Mouse (Mus musculus) liver, embryonic 14.5 days (tissue): ENCODE measurements around the gene Tcn2.

Experiments used
- CTCF ChIP-seq: IDR thresholded peaks from 2 replicates; pipeline ENCODE4 v1.5.1; 2016; ENCODE audit warnings: antibody characterized with exemption, low read depth, control low read depth
- EP300 ChIP-seq: IDR thresholded peaks from 2 replicates; pipeline ENCODE4 v1.6.1; 2016; ENCODE audit warnings: antibody characterized with exemption, low read depth

DNA sequence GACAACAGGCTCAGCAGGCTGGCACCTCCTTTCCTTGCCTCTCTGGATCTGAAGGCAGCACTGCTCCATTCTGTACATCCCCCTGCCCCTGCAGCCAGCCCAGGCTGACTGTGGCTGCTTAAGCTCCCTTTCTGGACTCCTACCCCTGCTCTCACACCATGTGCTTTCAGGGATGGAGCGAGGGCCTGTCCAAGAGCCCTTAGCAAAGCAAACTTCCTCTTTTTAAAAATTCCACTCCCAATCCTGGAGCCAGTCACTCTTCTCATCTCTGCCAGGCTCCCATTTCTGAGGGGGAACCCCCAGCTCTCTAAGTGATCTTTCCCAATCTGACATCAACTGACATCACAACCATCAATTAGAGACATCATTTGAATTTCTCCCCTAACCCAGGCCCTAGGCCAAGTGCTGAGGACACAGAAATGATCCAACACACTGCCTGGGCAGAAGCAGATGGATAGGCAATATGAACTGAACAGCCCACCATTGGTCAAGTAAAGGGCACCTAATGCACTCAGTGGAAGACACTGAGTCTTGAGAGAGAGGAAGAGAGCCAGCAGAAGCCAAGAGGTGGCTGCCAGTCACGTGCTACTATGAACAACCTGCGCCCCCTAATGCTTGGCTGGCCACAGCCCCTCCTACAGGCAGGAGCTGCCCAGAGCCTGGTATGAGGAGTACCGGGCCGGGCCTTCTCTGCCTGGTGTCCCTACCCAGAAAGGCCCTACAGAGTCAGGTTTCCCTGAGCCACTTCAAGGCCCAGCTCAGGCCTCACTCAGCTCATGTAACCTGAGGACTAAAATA, 21.2 kb downstream of the Tcn2 start:
- TF ChIP-seq EP300 = no peak
- TF ChIP-seq CTCF = no peak; the same call in 1 of the 2 replicates
